Mouse (Mus musculus): ENCODE measurements around the gene Fchsd2. TPM values are rescaled to one million over a fixed set of nuclear protein-coding genes. Genes with fewer than 3 reads are reported as not detected.

The Fchsd2 gene
- total RNA-seq, 2 experiments from 2014 or later = 107 to 122 TPM

GRCm38 (mm10) chr7:101070406-101070805, 22.3 kb upstream of the Fchsd2 start:
- intact Hi-C loops (cut with DNase I) = no loop called here

GRCm38 (mm10) chr7:101071020-101071419, 21.6 kb upstream of the Fchsd2 start:
- DNase-seq = no peak

More at GRCm38 (mm10) chr7:101070406-101070805, 22.3 kb upstream of the Fchsd2 start:
- DNase-seq = no peak

GRCm38 (mm10) chr7:101072123-101072740, 20.4 kb upstream of the Fchsd2 start:
- intact Hi-C loops (cut with DNase I) = no loop called here
- no peak for DNase-seq

More at GRCm38 (mm10) chr7:101071020-101071419, 21.6 kb upstream of the Fchsd2 start:
- intact Hi-C loops (cut with DNase I) = no loop called here

GRCm38 (mm10) chr7:101074170-101074767, 18.4 kb upstream of the Fchsd2 start:
- DNase-seq = no peak
- intact Hi-C loops (cut with DNase I) = no loop called here

GRCm38 (mm10) chr7:101083562-101084166, 9.0 kb upstream of the Fchsd2 start:
- no peak for DNase-seq
- intact Hi-C loops (cut with DNase I) = no loop called here

- DNase-seq = no peak
- intact Hi-C loops (cut with DNase I) = no loop called here
Measured at GRCm38 (mm10) chr7:101084816-101085456, 7.7 kb upstream of the Fchsd2 start.

- intact Hi-C loops (cut with DNase I) = no loop called here
- DNase-seq = no peak
Measured at GRCm38 (mm10) chr7:101085779-101086178, 6.9 kb upstream of the Fchsd2 start.

- no peak for DNase-seq
Measured at GRCm38 (mm10) chr7:101088687-101089086, 4.0 kb upstream of the Fchsd2 start.

GRCm38 (mm10) chr7:101089242-101089641, 3.4 kb upstream of the Fchsd2 start:
- intact Hi-C loops (cut with DNase I) = no loop called here
- DNase-seq = no peak

More at GRCm38 (mm10) chr7:101088687-101089086, 4.0 kb upstream of the Fchsd2 start:
- intact Hi-C loops (cut with DNase I) = no loop called here

- intact Hi-C loops (cut with DNase I) = no loop called here
- DNase-seq = no peak
Measured at GRCm38 (mm10) chr7:101093231-101093630, 568 bp downstream of the Fchsd2 start.

GRCm38 (mm10) chr7:101094746-101095145, 2.1 kb downstream of the Fchsd2 start:
- intact Hi-C loops (cut with DNase I) = no loop called here
- DNase-seq = no peak

GRCm38 (mm10) chr7:101095560-101095959, 2.9 kb downstream of the Fchsd2 start:
- DNase-seq = peak; percentile 9
- intact Hi-C loops (cut with DNase I) = no loop called here

GRCm38 (mm10) chr7:101096576-101096975, 3.9 kb downstream of the Fchsd2 start:
- intact Hi-C loops (cut with DNase I) = no loop called here
- DNase-seq = no peak

GRCm38 (mm10) chr7:101097084-101097483, 4.4 kb downstream of the Fchsd2 start:
- no peak for DNase-seq
- intact Hi-C loops (cut with DNase I) = no loop called here

GRCm38 (mm10) chr7:101099981-101100380, 7.3 kb downstream of the Fchsd2 start:
- DNase-seq = no peak
- intact Hi-C loops (cut with DNase I) = loop anchor here (10.0 kb wide), 1 partner anchor 135 kb away; no protein-coding TSS in a partner anchor

GRCm38 (mm10) chr7:101101156-101101691, 8.6 kb downstream of the Fchsd2 start:
- peak; percentile 82 for DNase-seq
- intact Hi-C loops (cut with DNase I) = loop anchor here (10.0 kb wide), 1 partner anchor 134 kb away; no protein-coding TSS in a partner anchor

GRCm38 (mm10) chr7:101106666-101107065, 14.0 kb downstream of the Fchsd2 start:
- intact Hi-C loops (cut with DNase I) = loop anchor here (10.0 kb wide), 1 partner anchor 128 kb away; no protein-coding TSS in a partner anchor
- no peak for DNase-seq

GRCm38 (mm10) chr7:101107073-101107810, 14.6 kb downstream of the Fchsd2 start:
- intact Hi-C loops (cut with DNase I) = loop anchor here (10.0 kb wide), 1 partner anchor 128 kb away; no protein-coding TSS in a partner anchor
- no peak for DNase-seq

- intact Hi-C loops (cut with DNase I) = loop anchor here (10.0 kb wide), 1 partner anchor 127 kb away; no protein-coding TSS in a partner anchor
- peak; percentile 98 for DNase-seq
Measured at GRCm38 (mm10) chr7:101107968-101108652, 15.4 kb downstream of the Fchsd2 start.

- DNase-seq = no peak
- intact Hi-C loops (cut with DNase I) = loop anchor here (10.0 kb wide), 1 partner anchor 126 kb away; no protein-coding TSS in a partner anchor
Measured at GRCm38 (mm10) chr7:101108653-101109005, 16.0 kb downstream of the Fchsd2 start.

Measured in left cerebral cortex, postnatal 4 days (tissue).